Mouse (Mus musculus) cerebellum, postnatal 10 days (tissue): ENCODE data around the gene Slc3a1.

Experiments
- DNase-seq, 2 experiments: peaks; one replicate each; pipeline ENCODE4 v3.0.0; 2021; ENCODE audit warnings: mixed read lengths in 2 of 2

Slc3a1 gene

DNA sequence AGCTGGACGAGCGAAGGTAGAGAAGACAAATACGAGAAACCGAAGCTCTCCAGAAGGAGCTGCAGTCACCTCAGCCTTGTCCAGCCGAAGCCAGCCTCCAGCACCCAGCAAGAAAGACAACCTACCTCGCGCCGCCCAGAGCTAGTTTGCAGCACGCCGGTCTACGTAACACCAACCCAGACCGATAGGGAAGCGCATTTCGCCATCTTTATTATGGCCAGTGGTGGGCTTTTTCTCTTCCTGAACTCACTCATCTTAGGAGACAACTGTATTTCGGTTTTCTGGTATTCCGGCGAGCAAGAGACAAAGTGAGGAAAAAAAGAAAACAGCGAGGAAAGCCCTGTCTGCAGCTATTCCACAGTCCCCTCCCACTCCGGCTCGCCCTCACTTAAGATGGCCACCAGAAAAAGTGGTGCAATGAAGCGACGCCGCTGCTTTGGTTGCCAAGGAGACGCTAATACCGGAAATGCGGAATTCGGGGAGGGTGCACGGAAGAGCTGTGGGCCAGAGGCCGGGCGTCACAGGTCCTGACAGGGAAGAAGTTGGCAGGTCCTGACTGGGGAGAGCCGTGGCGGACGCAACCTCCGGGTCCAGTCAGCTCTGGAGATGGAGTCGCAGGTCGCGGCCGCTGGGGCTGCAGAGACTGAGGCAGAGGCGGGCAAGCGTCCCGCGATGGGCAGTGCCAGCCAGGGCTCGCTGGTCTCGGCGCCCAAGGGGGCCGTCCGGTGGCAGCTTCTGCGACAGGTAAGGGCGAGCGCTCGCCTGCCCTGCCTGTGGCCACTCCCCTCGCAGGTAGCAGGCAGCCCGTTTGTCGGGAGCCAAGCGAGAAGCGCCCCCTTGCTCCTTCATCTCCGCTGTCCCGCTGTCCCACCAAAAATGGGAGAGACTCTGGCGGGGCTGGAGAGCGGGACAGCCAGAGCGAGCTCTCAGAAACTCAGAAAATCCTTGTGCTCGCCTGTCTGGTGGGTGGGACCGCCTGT lies 62.2 kb downstream of the Slc3a1 start, which contains the start of the genes Prepl and Camkmt:
Gene Prepl, minus strand, starts transcription at position 122 of the 980 bp plus-strand sequence.
Gene Camkmt, plus strand, starts transcription at position 433 of the 980 bp plus-strand sequence.
- peak; percentile 97 to 98 for DNase-seq

GRCm38 (mm10) chr17:85091762-85092161 lies 63.6 kb downstream of the Slc3a1 start:
- no peak for DNase-seq

GRCm38 (mm10) chr17:85096396-85096795 lies 68.2 kb downstream of the Slc3a1 start:
- no peak for DNase-seq

DNA sequence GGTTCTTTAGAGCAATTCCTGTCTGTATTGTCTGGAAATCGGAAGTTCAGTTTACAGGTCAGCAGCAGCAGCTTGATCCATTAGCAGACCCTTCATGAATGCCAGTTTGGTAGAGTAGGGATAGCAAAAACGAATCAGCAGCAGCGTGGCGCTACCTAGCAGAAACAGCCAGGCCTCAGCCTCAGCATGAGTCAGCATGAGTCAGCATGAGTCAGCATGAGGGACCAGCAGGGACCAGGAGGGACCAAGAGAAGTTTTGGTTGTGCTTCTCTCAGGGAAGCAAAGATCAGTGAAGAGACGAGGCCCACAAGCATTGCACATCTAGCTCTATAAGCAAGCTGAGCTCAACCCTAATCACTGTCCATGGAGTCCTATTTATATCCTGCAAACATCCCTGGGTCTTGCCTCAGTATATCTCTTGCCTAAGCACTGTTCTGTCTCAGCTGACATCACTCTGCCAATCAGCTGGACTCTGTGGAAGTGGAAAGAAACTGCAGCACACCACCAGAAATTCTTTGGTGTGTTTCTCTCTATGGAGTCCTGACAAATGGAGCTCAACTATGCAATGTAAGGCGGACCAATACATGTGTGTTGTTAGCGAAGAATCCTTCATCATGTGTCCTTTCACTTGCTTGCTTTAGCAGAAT lies 70.6 kb downstream of the Slc3a1 start:
- no peak for DNase-seq

DNA sequence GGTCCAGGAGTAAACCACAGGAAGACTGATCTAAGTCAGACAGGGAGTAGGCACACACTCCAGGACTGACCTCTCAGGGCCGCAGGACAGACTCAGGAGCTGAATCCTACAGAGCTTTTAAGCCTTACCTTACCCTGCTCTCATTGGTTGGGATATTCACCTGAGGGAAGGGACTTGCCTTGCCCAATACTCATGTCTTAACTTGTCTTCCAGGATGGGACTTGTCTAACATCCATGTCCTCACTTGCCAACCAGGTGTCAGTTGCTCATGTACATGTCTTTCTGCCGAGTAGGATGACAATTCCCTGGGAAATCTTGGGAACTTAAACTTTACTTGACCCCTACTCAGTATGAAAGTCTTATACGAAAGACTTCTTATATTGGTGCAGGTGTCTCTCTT lies 72.1 kb downstream of the Slc3a1 start:
- no peak for DNase-seq

DNA sequence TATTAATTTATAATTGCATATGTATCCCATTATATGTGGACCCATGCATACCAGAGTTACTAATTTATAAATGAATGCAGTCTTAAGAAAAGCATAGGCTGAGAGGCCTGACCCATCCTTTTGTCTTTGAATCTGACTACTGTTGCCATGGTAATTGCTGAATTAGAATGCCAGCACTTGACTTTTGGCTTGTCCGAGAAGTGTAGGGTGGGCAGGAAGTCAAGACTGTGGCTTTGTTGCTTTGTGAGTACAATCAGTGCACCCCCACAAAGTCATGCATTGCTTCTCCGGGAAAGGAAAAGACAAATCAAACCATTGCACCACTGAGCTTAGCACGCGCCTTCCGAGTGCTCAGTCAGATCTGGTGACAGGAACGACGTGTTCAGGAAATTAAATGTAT lies 73.6 kb downstream of the Slc3a1 start:
- peak in 1 of 2 experiments; percentile 17 for DNase-seq

GRCm38 (mm10) chr17:85103310-85103709 lies 75.1 kb downstream of the Slc3a1 start:
- no peak for DNase-seq

- no peak for DNase-seq
These were observed 82.5 kb downstream of the Slc3a1 start for GRCm38 (mm10) chr17:85110640-85111039.

DNA sequence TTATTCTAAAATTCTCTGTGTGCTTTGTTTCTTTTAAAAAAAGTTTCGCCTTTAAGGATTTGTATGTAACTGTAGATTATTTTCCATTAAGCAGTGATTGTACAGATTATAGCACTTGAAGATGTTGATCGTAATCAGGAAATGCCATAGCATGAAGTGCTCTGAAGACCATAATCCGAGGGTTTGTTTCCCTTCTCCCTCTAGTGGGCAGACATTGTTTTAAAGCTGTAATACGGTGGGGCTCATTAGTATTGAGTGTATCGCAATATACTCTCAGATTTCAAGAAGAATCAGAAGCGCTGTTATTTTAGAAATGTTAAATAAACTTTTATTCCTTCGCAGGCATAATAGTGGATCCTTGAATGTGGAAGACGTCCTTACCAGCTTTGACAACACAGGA lies 85.3 kb downstream of the Slc3a1 start:
- no peak for DNase-seq
